Mouse (Mus musculus) heart, adult 9 months (tissue): ENCODE measurements around the gene Tceal7.
"Not testable (repeated sequence)": the region's sequence is repeated elsewhere in the genome, so short reads cannot be mapped to it uniquely, and the experiment has no call there.

Experiments
- DNase-seq, 2 experiments: peaks; one replicate each; pipeline ENCODE4 v3.0.0; 2022; ENCODE audit warnings: low spot score in 2 of 2

Gene Tceal7

GRCm38 (mm10) chrX:136245521-136246071, 31.0 kb downstream of the Tceal7 start:
- peak in 1 of 2 experiments; percentile 2 for DNase-seq

DNA sequence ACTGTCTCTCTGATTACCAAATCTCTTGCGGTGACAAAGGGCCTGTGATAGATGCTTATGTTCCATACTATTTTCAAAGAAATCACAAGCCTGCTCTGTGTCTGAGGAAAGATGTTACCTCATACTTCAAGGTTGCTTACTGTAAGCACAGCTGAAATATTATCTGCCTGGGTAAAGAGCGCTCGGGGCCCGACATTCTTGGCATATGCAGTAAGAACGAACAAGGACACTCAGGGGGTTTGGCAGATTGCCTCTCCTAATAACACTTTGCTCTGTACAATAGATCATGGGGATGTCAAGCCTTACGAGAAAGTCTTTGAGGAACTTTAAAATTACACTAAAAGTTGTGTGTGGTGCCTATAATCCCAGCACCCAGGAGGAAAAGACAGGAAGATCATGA, 34.2 kb downstream of the Tceal7 start:
- DNase-seq: no peak

GRCm38 (mm10) chrX:136249671-136250070, 35.1 kb downstream of the Tceal7 start:
- DNase-seq: no peak

- no peak for DNase-seq
Observed at GRCm38 (mm10) chrX:136252023-136252729, 37.6 kb downstream of the Tceal7 start.

DNA sequence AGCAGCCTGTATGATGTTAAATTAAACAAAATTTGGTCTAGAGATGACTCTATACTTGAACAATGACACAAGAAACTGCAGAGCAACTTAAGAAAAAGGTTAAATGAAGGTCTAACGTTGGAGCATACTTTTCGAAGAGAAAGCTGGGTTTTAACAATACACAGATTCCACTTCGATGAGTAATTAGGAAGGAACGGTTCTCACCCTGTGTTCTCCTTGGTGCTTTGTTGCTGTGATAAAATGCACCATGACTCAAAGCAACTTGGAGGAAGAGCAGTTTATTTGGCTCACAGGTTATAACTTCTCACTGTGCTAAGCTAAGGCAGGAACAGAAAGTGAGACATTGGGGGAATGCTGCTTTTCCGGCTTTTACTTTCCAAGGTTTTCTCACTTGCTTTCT, 53.1 kb downstream of the Tceal7 start:
- DNase-seq: no peak

DNA sequence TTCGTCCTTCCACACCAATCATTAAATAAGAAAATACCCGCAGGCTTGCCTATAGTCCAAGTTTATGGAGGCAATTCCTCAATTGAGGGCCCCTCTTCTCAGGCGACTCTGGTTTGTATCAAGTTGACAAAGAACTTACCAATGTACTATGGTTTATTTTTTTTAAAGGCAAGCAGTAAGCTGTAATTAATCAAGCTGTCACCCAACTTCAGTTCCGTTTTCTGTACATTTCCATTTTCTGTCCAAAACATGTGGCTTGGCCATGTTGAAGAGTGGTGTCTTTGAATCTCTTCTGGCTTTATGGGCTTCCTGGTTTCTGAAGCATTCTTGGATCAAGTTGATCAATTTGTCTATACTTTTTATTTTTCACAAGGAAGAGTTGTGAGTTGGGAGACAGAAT, 53.6 kb downstream of the Tceal7 start:
- no peak for DNase-seq

GRCm38 (mm10) chrX:136269743-136270392, 55.3 kb downstream of the Tceal7 start, which contains the start of gene Bex3:
Bex3 (plus strand) TSS chrX:136270253.
- peak; percentile 14 to 28 for DNase-seq

DNA sequence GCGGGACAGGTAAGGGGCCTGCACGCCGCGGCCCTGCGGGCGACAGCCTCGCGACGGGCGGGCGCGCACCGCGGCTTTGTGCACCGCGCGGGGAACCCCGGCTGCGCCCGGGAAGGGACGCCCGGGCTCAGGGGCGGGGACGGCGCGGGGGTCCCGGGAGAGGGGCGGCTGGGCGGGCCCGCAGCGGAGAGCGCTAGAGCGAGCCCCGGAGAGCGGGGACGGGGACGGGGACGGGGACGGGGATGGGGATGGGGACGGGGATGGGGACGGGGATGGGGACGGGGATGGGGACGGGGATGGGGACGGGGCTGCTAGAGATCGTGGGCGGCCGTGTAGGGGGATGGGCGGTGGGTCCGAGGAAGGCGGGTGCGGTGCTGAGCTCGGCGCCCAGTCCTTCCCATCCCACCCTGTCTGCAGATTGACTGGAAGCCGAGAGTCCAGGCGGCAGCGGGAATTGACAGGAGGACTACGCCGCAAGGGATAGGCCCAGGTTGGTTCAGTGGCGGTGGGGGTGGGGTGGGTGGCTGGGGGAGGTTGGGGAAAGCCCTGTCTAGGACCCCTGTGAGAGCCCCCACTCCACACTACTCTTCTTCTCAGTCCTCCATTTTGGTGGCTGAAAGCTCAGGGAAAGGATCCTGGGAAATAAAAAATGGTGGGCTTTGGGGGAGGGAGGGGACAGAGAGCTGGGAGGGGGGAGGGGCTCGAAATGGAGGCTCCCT, 56.0 kb downstream of the Tceal7 start:
- not testable (repeated sequence) for DNase-seq

GRCm38 (mm10) chrX:136274542-136274941, 60.0 kb downstream of the Tceal7 start:
- DNase-seq: no peak

- DNase-seq: no peak
Observed at GRCm38 (mm10) chrX:136275386-136275785, 60.8 kb downstream of the Tceal7 start.
